Mouse (Mus musculus) right cerebral cortex, postnatal 4 days (tissue): ENCODE measurements at regions not wholly inside any gene's neighbourhood (a gene's known extent, or its start where the extent isn't known, plus 50 kb on each side); places are given as distances from the start of the nearest gene placed in this dataset.
"Not testable (repeated sequence)": the region's sequence is repeated elsewhere in the genome, so short reads cannot be mapped to it uniquely, and the experiment has no call there.

ENCODE experiments used
- DNase-seq: peaks from one replicate; pipeline ENCODE4 v3.0.0-alpha.2; 2022

- not testable (repeated sequence) for DNase-seq
Observed at GRCm38 (mm10) chr14:53560146-53560545, 693.8 kb downstream of the Dad1 start.

GRCm38 (mm10) chr14:53559386-53559920 lies 694.5 kb downstream of the Dad1 start:
- DNase-seq = not testable (repeated sequence)

GRCm38 (mm10) chr14:53553771-53554170 lies 700.1 kb downstream of the Dad1 start:
- no peak for DNase-seq

GRCm38 (mm10) chr14:53547365-53547764 lies 706.5 kb downstream of the Dad1 start:
- DNase-seq = not testable (repeated sequence)

- no peak for DNase-seq
Observed at GRCm38 (mm10) chr14:53545351-53545750, 708.6 kb downstream of the Dad1 start.

- DNase-seq = not testable (repeated sequence)
Observed at GRCm38 (mm10) chr14:53541640-53542039, 712.3 kb downstream of the Dad1 start.

GRCm38 (mm10) chr14:53537895-53538294 lies 716.0 kb downstream of the Dad1 start:
- not testable (repeated sequence) for DNase-seq

- not testable (repeated sequence) for DNase-seq
Observed at GRCm38 (mm10) chr14:53523430-53523829, 730.5 kb downstream of the Dad1 start.

- not testable (repeated sequence) for DNase-seq
Observed at GRCm38 (mm10) chr14:53518954-53519353, 735.0 kb downstream of the Dad1 start.

- DNase-seq = not testable (repeated sequence)
Observed at GRCm38 (mm10) chr14:53516623-53517238, 737.2 kb downstream of the Dad1 start.

- peak; percentile 48 for DNase-seq
Observed at GRCm38 (mm10) chr14:53505389-53505788, 748.5 kb downstream of the Dad1 start.

GRCm38 (mm10) chr14:53488383-53488782 lies 765.5 kb downstream of the Dad1 start:
- DNase-seq = not testable (repeated sequence)

- not testable (repeated sequence) for DNase-seq
Observed at GRCm38 (mm10) chr14:53487611-53488010, 766.3 kb downstream of the Dad1 start.

GRCm38 (mm10) chr14:53474170-53474569 lies 779.7 kb downstream of the Dad1 start:
- DNase-seq = not testable (repeated sequence)

GRCm38 (mm10) chr14:53460790-53461189 lies 793.1 kb downstream of the Dad1 start:
- not testable (repeated sequence) for DNase-seq

GRCm38 (mm10) chr14:53454001-53454400 lies 799.9 kb downstream of the Dad1 start:
- no peak for DNase-seq

GRCm38 (mm10) chr14:53439643-53440042 lies 814.3 kb downstream of the Dad1 start:
- DNase-seq = not testable (repeated sequence)

GRCm38 (mm10) chr14:53430130-53430529 lies 823.8 kb downstream of the Dad1 start:
- not testable (repeated sequence) for DNase-seq

- not testable (repeated sequence) for DNase-seq
Observed at GRCm38 (mm10) chr14:53428447-53428846, 825.5 kb downstream of the Dad1 start.

GRCm38 (mm10) chr14:53427636-53428035 lies 826.3 kb downstream of the Dad1 start:
- not testable (repeated sequence) for DNase-seq

GRCm38 (mm10) chr14:53416955-53417354 lies 836.9 kb downstream of the Dad1 start:
- not testable (repeated sequence) for DNase-seq

- not testable (repeated sequence) for DNase-seq
Observed at GRCm38 (mm10) chr14:53407500-53408227, 846.2 kb downstream of the Dad1 start.

GRCm38 (mm10) chr14:53390307-53390706 lies 863.6 kb downstream of the Dad1 start:
- DNase-seq = not testable (repeated sequence)

GRCm38 (mm10) chr14:53374591-53374990 lies 879.0 kb upstream of the Olfr1507 start:
- not testable (repeated sequence) for DNase-seq
